Mouse (Mus musculus): ENCODE measurements around the gene Zg16.
A peak's percentile ranks its signal among the peaks of the same experiment; 100 is the strongest.

The Zg16 gene

DNA sequence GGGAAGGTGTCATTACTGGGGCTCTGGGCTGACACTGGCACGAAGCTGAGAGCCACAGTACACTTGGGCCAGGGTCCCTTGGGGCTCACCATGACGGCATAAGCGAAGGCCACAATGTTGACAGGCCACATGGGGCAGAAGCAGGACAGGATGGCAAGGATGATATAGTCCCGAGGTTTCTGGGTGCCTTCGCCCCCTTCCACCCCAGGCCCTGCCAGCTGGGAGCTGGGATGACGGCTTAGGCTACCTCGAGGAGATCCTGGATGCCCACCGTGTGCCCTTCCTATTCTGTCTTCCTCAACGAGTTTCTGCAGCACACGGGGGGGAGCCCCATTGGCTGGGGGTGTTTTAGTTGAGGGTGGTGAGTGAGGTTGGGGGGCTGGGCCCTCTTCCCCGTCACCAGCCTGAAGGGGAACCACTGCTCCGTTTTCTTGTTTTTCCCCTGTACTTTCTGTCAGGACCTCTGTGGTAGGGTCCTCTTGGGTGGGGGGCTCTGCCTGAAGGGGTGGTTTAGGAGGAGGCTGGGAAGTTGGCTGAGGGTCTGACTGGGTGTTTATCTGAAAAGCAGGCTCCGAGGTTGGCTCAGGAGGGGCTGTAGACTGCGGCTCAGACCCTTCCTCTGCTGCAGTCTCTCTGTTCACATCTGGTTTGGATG is 67.7 kb downstream of the Zg16 start:
- no peak for DNase-seq

DNA sequence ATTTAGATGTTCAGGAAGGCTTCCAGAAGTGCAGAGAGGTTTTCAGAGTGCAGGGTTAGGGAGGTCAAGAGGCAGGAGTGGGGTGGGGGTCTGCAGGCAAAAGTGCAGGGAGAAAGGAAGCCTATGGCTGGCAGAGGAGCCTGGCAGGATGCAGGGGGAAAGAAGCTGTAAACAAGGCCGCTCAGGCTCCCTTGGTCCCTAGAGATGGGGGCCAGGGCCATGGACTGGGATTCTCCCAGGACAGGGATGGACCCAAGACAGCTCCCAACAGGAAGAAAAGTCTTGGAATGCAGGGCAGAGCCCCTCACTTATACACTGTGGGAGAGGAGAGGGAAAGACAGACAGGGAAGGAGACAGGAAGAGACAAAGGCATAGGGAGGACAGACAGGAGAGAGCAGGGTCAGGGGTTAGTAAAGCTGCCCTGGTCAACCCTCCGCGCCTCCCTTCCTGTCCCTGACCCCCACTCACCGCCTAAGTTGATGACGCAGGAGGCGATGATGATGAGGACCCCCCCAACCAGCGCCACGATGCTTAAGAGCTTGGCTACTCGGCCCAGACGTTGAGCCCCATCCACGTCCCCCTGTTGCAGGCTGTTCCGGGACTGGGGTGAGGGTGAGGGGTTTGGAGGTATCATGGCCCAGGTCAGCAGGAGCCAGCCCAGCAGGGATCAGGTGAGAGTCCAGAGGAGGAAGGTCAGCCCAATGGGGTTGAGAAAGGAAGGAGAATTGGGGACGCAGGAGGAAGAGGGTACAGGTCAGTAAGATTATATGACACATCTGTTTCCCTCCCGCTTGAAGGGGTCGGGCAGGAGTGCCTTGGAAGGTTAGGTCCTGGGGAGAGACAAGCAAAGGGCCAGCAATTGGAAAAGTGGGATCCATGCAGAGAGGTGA is 68.5 kb downstream of the Zg16 start:
- no peak for DNase-seq

DNA sequence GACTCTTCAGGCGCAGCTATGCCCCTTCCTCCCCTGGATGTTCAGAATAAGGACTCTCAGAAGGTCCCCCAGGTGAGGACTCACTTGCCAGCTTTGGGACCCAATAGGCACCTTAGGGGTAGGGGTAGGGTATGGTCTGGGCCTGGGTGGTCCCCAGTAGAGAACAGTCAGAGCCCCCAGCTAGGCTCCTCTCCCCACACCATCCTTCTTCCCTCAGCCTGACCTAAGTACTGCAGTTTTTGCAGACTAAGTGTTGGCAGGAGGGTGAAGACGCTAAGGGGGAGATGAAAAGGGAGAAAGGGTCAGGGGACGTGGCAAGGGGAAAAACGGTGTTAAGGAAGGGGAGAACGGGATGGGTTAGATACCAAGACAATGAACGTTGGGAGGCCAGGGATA is 69.2 kb downstream of the Zg16 start:
- DNase-seq = no peak

DNA sequence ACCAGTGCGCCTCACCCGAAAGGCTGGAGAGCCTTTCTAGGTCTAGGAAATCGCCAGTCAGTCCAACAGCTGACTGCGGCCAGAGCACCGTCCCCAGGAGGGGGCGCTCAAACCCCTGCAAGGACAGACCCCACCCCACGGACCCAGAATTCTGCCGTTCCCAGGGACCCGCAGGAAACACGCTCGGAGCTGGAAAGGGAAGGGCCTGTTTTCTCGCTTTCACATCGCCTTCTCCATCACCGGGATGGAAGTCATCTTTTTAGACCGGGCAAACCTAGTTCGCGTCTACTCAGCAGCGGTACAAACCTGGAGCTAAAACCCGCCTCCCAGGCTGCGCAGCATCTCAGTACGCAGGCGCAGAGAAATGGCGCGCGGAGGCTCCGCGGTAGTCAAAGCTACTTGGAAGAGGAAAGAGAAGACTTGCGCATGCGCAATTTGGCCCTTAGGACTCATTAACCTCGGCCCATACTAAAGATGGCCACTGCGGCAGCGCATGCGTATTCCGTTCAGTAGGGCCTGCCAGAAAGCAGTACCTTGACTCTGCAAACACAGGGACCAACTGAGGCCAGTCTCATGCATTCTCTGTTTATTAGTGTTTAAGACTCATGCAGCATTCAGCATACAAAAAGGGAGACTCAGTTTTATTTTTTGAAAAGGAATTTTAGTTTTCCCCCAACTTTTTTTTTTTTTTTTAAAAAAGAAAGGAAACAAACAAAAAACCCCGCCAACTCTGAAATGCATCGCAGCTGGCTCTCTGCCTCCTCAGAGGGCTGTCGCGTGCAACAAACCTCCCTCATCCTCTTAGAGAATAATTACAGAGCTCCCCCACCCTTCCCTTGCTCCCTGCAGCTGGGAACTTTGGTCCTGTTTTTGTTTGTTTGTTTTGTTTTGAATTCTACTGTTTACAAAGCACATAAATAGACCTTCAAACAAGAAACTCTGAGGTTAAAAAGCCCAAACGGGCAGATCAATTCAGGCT is 69.9 kb downstream of the Zg16 start, which contains the start of gene Pagr1a:
Gene Pagr1a (minus strand): TSS at position 382 of the 979 bp plus-strand sequence.
- DNase-seq = peak; percentile 95

DNA sequence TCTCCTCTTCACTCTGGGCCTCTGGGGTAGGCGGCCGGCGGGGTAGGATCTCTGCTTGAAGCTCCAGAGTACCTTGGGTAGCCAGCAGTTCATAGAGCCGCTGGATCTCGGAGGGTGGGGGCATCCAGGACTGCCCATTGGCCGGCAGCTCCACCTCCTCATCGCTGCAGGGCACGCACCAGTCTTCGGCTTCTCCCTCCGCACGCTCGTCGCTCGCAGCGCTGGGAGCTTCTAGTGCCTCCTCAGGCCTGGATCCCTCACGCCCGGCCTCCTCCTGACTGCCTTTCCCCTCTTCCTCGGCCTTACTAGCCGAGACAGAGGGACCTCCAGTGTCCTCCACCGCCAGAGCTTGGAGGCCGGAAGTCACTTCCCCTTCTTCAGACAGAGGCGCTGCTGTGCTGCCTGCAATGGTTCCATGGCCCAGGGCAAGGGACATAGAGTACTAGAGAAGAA is 70.6 kb downstream of the Zg16 start:
- DNase-seq = no peak

DNA sequence TGATC is 70.8 kb downstream of the Zg16 start, which contains the start of gene Pagr1b:
Gene Pagr1b (minus strand): TSS at position 4 of the 5 bp plus-strand sequence.
- no peak for DNase-seq

DNA sequence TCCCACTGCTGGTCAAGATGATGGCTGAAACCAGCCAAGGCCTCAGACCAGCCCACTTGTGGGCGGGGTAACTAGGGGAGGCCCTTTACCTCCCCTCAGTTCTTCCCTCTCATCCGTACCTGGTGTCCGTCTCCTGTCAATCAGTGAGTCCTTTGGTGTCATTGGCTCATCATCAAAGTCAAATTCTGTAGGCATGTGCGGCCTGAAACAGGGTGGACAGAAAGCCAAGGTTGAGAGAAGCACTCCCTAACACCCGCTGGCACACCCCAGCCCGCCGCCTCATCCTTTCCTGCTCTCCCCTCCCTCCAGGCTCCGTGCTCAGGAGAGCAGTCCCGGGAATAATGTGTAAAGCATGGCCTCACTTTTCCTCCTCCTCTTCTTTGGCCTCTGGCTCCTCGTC is 71.0 kb downstream of the Zg16 start:
- DNase-seq = no peak

DNA sequence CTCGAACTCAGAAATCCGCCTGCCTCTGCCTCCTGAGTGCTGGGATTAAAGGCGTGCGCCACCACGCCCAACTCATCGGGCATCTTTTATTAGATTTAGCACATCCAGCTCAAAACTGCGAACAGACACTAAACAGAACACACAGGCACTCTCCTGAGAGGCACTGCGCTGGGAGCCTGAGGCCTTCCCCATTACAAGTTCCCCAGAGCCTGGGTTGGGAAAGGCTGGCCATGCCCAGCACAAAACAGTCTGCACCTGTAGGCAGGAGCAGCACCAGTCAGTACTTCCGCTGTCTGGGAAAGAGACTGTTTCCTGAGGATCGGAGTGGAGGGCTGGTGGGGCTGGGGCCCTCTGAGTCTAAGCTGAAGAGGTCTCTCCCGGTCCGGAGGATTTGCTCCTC is 72.1 kb downstream of the Zg16 start:
- no peak for DNase-seq

DNA sequence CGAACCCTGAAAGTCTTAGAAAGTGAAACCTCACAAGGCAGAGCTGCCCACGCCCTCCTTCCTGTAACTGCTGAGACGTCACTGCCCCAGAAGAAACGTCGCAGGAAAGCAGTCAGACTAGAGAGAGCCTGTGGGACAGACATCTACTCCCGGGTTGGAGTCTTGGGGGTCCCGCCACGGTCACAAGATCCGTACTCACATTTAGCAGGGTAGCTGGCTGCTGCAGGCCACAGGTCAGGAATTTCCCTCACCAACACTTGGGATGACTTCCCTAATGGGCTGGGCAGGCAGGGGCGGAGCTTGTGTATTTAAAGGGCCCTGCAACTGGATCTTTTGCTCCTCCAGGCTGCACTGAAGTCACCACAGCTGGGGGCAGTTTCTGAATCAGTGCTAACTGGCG is 72.8 kb downstream of the Zg16 start, which contains the start of gene Mvp:
Gene Mvp (minus strand): TSS at position 302 of the 400 bp plus-strand sequence.
- no peak for DNase-seq

DNA sequence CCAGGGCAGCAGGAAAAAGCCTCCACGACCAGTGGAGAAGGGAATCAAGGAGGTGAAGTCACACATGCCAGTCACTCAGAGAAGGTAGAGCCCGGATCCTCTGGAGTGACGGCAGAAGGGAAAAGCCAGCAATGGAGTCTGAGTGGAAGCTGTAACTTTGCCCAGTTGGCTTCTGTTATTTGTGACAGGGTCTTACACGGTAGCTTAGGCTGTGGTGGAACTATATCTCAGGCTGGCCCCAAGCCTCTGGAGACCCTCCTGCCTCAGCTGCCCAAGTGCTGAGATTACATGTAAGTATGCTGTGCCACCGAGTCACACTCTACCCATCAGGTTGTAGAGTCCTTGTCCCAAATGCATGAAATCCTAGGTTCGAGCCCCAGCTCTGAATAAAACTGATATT is 73.7 kb downstream of the Zg16 start:
- no peak for DNase-seq

DNA sequence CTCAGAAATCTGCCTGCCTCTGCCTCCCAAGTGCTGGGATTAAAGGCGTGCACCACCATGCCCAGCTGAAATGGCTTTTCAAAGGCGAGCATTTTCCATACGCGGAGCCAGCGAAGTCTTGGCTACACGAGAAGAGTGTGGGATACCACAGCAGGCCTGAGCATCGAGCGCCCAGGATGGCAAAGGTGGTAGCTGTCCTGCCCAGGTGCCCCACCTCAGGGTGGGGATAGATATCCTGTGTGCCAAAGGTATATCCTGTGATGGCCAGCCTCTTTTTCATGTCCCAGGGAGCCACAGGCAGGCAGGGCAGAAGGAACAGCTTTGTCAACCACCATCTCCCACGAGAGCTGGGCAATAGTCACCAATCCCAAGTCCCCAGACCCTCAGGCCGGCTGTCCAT is 74.3 kb downstream of the Zg16 start:
- no peak for DNase-seq

DNA sequence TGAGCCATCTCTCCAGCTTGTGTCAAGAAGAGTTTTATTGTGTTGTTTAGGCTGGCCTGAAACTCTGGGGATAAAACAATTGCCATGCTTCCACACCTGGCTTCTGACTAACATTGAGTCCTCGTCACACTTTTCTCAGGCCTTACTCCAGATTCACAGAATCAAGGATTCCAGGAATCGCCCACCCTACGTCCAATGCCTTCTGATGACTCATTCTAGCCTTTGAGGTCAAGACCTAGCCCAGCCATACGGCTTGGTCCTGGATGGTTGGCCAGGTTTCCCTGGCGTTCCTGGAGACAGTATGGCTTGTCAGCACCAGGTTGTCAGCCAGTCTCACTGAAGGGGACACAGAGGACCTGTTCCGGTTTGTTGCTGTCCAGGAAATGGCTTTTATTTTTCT is 74.8 kb downstream of the Zg16 start:
- no peak for DNase-seq

DNA sequence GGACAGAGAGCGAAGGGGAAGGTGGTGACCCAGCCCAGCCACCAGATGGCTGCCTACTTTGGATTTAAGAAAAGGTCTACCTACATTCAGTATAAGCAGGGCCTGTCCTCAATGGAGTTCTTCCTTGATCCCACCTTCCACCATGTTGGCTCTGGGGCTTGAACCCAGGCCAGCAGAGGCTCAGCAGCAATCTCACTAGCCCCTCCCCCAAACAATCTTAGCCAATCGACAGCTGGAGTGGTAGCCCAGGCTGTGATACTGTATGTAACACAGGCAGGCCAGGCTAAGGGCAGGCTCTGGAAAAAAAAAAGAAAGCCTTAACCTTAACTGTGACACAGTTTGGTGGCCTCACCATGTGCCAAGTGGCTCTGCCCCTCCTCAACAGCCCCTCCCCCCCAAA is 75.4 kb downstream of the Zg16 start:
- DNase-seq = no peak

DNA sequence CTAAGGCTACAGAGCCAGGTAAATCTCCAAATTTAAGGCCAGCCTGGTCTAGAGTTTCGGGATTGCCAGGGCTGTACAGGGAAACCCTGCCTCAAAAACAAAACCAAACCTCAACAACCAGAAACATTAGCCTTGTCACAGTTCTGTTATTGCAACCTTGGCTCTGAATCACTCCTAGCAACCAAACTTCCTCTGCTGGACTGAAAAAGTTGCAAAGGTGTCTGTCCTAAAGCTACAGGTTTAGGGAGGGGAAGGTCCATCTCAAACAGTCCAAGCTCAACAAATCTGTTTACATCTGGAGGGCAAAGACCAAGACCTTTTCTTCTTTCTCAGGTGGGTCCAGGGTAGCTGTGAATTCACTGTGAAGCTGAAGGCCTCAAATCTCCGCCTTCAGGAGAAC is 76.1 kb downstream of the Zg16 start:
- no peak for DNase-seq

DNA sequence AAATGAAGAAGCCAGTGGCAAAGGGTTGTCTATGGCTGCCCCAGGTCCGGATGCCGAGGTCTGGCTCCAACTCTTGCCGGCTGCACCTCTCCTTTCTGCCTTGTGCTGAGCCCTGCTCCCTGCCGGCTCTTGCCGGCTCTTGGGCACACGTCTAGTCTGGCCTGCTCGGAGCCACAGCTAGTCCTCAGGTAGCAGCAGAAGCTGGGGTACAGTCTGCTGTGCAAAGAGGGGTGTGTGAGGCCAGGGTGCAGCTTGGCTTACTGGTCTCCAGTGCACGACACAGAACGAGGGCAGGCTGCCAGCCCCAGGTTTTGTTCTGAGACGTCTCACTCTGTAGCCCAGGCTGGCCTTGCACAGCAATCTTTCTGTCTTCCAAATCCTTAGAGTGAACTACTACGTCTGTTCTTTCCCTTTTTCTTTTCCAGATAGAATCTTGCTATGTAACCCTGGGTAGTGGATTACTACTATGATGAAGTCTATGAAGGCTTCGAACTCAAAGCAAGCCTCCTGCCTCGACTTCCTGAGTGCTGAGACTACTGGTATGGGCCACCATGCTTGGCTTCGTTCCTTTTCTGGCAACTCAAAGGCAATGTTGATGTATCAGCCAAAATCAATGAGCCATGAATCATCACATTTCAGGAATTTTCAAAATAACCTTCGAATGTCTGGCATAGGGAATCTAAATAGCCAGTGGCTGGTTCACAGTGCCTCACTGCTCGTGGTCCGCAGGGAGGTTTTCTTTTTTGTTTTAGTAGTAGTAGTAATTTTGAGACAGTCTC is 77.6 kb downstream of the Zg16 start:
- DNase-seq = no peak

DNA sequence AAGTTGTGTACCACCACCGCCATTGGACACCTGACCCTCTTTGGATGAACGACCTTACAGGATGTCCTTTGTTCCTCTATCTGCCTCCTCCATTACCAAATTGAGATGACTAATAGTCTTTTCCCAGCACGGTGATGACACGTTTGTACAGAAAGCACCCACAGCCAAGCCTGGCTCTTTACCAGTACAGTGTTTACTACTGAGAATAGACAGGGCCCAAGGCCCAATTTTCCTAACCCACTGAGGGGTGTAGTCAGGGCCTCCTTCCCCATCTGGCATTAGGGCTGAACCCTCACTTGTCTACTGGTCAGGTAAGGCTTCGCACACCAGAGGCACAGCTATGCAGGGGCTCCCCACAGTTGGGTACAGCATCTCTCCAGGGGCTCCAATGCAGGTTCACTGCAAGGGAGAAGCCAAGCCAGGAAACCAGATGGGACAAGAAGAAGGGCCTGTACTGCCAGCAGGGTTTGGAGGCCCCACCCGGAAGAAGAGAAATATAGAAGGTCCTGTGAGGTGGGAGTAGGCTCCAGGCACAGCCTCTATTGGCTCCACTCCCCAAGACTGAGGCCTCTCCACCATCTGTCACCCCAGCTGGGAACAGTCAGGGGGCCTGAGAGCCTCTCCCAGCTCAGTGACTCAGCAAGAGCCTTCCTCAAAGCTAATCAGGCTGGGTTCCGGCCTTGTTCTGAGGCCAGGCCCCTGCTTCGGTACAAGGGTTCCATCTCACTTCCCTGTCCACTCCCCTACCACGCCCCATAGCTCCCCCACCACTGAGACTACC is 78.7 kb downstream of the Zg16 start:
- DNase-seq = peak; percentile 78

DNA sequence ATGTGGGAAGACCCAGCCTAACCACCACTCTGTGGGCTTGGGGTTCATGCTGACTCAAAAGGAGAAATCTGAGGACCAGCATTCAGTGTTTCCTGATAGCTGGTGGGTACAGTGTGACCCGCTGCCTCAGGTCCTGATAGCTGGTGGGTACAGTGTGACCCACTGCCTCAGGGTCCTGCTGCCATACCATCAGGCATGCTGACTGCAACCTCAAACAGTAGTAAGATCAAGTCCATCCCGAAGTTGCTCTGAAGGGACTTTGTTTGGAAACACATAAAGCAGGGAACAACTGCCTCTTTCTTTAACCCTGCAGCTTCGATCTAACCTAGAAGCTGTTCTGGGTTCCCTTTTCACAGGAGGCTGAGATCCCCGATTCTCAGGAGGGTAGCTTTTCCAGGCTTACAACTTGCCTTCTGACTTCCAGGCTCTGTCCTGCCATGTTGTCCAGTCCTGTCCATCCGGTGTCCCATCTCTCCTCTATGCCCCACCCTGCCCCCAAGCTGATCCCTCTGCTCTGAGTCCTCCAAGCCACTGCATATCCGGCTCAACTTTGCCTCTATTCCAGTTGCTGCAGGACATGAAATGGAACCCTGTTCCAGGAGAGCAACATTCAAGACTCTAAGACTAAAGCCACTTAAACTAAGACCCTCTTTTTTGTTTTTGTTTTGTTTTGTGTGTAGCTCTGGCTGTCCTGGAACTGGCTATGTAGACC is 79.7 kb downstream of the Zg16 start:
- no peak for DNase-seq

DNA sequence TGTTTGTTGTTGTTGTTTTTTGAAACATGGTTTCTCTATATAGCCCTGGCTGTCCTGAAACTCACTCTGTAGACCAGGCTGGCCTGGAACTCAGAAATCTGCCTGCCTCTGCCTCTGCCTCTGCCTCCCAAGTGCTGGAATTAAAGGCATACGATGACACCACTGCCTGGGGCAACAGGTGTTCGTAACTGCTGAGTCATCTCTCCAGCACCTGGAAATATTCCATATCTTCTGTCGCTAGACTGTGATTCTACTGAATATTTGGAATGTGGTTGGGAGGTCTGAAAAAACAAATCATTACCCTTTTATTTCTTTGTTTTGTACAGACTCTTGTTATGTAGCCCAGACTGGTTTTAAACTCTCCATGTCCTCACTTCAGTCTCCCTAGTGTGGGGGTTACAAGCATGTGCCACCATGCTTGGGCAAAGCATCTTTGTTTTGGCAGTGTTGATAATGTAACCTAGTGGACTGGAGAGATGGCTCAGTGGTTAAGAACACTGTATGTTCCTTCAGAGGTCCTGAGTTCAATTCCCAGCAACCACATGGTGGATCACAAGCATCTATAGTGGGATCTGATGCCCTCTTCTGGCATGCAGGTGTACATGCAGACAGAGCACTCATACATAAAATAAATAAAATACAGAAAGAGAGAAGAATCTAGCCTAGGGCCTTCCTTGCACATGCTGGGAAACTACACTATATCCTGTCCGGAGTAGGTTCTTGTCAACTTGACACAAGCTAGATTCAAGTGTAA is 82.8 kb downstream of the Zg16 start:
- no peak for DNase-seq

DNA sequence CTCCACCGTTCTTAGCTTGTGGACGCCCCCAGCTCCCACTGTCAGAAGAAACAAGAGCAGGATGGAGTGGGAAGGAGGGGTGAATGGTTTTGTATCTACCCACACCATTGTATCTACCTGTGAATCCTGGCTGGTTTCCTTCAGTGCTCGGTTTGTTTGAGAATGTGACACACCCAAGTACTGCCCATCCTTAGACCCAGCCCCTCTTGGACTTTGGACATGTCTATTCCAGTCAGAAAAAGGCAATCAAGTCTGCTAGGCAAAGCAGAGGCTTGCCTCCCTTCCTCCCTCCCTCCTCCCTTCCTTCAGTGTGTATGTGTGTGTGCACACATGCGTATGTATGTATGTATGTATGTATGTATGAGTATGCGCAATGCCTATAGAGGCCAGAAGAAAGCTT is 83.5 kb downstream of the Zg16 start:
- no peak for DNase-seq
